Mouse (Mus musculus) thymus, adult 2 months (tissue): ENCODE results near the gene Atg7. TPM values are rescaled to one million over a fixed set of nuclear protein-coding genes. Genes with fewer than 3 reads are reported as not detected.
A peak's percentile ranks its signal among the peaks of the same experiment; 100 is the strongest.

Experiments used
- DNase-seq: peaks from one replicate; pipeline ENCODE4 v3.0.0; 2021
- H3K27ac ChIP-seq: fragments of 200-500 bp; 2 replicates; pipeline ENCODE4 v1.5.1; 2012; ENCODE audit warnings: low read length, control low read depth; ENCODE audit not compliant: control insufficient read depth, insufficient read depth
- H3K27me3 ChIP-seq: fragments of 200-500 bp; 2 replicates; pipeline ENCODE4 v1.6.1; 2012; ENCODE audit warnings: mild to moderate bottlenecking, low read length, moderate library complexity, mixed read lengths; ENCODE audit not compliant: control insufficient read depth, insufficient read depth
- H3K36me3 ChIP-seq: fragments of 200-500 bp; 2 replicates; pipeline ENCODE4 v1.6.1; 2012; ENCODE audit warnings: mild to moderate bottlenecking, low read length, moderate library complexity; ENCODE audit not compliant: control insufficient read depth, insufficient read depth
- H3K4me1 ChIP-seq: fragments of 200-500 bp; replicated peaks from 2 replicates; pipeline ENCODE4 v1.6.1; 2012; ENCODE audit warnings: low read length; ENCODE audit not compliant: control insufficient read depth, insufficient read depth
- H3K4me3 ChIP-seq: fragments of 200-500 bp; 2 replicates; pipeline ENCODE4 v1.5.1; 2012; ENCODE audit warnings: mild to moderate bottlenecking, low read length, control low read depth, moderate library complexity; ENCODE audit not compliant: control insufficient read depth, insufficient read depth
- CTCF ChIP-seq: fragments of 200-500 bp; IDR thresholded peaks from 2 replicates; pipeline ENCODE4 v1.5.1; 2012; ENCODE audit warnings: mild to moderate bottlenecking, control low read depth, low read length, moderate library complexity, borderline replicate concordance; ENCODE audit not compliant: control insufficient read depth, poor library complexity, insufficient read depth; ENCODE audit errors: extremely low read depth
- POLR2A ChIP-seq: fragments of 200-500 bp; IDR thresholded peaks from 2 replicates; pipeline ENCODE4 v1.6.1; 2012; ENCODE audit warnings: mild to moderate bottlenecking, low read length, control low read depth, moderate library complexity; ENCODE audit not compliant: control insufficient read depth, poor library complexity, insufficient read depth; ENCODE audit errors: extremely low read depth
- WGBS: fragments of 180-500 bp; shearing (Covaris S2); methylation state at CpG from one replicate; pipeline ENCODE4 v1.1.7; 2018; 5-methylcytosine and 5-hydroxymethylcytosine counted together
- polyA plus RNA-seq: library from polyadenylated mRNA; depleted of rRNA; stranded (reverse); fragments of >200 nt; gene quantifications from 2 replicates; pipeline ENCODE4 v1.2.3, GENCODE M21; 2012

Gene Atg7
- polyA plus RNA-seq, 1 experiment, result 18.2 TPM

DNA sequence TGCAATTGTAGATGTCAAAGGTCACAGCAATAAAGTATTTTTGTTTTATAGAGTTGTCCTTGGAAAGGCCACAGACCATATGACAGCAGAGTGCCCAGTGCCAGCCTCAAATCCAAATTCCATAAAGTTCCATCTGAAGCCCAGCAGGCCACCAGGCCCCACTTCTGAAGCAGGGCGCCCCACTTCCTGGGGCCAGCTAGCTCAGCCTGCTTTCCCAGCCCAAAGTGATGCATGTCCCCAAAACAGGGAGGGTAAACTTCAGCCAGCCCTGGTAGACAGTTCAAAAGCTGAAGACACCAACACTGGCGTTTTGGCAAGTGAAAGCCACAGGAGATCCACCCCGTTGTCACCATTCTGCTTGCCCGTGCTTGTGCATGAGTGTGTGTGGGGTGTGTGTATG is 169.9 kb downstream of the Atg7 start:
- H3K4me1 ChIP-seq, result peaks cover 6% of the 10 kb centered on the region; the same call in 1 of the 2 replicates
- H3K27ac ChIP-seq, result no peak overlapping the region
- H3K27me3 ChIP-seq, result no peaks in the 10 kb centered on the region
- H3K36me3 ChIP-seq, result no peaks in the 10 kb centered on the region
- 83% methylated on average over 4 of the region's 4 CpGs for WGBS
- H3K4me3 ChIP-seq, result no peak overlapping the region
- no peak for TF ChIP-seq CTCF
- TF ChIP-seq POLR2A, result no peak
- DNase-seq, result no peak

DNA sequence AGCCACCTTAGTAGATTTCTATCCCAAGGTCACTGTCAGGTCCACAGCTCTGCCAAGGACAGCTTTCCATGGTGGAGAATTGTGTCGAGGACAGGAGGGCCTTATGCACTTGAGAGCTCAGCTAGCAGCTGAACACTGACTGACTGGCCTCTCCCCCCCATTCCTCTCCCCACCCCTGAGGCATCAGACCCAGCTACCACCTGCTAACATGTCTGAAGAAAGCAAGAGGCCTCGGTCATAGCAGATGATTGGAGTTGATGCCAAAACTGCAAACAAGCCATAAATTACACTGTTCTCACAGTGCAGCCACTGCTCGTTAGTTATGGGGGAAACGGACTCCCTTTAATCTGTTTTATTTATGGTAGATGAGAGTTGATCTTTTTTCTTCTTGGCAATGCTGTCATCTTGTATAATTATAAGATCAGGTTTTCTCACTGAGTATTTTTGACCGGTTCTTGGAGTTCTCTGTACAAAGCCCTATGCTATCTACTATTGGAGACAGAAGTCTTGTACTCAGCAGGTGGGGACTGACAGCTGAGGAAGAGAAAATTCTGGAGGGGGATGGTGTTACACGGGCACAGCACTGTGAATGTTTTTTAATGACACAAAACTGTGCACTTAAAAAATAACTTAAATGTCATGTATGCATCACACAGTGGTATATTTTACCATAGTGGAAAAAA is 171.4 kb downstream of the Atg7 start:
- Histone ChIP-seq H3K4me3 (no peak overlapping the region), H3K27me3 (no peaks in the 10 kb centered on the region), H3K36me3 (no peaks in the 10 kb centered on the region), H3K4me1 (peaks cover 8% of the 10 kb centered on the region; the same call in 1 of the 2 replicates), H3K27ac (no peak overlapping the region)
- 94% methylated on average over 6 of the region's 6 CpGs for WGBS
- DNase-seq, result no peak
- TF ChIP-seq CTCF (no peak), POLR2A (no peak)

DNA sequence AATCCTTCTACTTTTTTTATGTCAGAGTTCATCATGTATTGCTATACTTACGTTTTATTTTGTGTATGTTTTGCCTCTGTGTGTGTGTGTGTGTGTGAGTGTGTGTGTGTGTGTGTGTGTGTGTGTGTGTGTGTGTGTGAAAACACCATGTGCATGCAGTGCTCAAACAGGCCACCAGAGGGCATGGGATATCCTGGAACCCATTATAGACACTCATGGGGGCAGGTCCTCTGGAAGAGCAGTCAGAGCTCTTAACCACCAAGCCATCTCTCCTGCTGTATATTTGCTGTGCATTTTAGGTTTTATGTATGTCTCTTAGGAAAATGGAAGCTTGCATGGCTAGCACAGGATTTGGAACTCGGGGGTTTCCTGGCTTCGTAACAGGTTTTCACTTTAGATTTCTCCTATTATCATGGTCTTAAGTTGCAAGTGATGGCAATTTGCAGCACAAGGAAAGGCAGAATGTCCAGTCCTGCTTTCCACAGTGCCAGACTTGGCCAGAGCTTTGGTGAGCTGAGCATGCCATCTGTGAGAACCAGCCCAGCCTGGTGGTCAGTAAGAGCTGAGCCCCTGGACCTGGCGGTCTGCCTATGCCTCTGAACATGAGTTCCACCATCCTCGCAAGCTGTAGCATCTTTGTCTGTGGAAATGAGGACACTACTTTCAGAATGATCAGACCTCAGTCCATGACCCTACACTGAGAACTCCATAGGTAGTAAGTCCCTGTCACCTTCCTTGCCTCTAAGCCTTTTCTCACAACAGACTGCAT is 172.2 kb downstream of the Atg7 start:
- H3K4me3 ChIP-seq, result no peak overlapping the region
- over 99% methylated on average over 5 of the region's 5 CpGs for WGBS
- TF ChIP-seq POLR2A, result no peak
- TF ChIP-seq CTCF, result no peak
- H3K27ac ChIP-seq, result no peak overlapping the region
- DNase-seq, result peak; percentile 34
- H3K4me1 ChIP-seq, result peaks cover 8% of the 10 kb centered on the region; the same call in 1 of the 2 replicates
- no peaks in the 10 kb centered on the region for H3K36me3 ChIP-seq
- H3K27me3 ChIP-seq, result no peaks in the 10 kb centered on the region

DNA sequence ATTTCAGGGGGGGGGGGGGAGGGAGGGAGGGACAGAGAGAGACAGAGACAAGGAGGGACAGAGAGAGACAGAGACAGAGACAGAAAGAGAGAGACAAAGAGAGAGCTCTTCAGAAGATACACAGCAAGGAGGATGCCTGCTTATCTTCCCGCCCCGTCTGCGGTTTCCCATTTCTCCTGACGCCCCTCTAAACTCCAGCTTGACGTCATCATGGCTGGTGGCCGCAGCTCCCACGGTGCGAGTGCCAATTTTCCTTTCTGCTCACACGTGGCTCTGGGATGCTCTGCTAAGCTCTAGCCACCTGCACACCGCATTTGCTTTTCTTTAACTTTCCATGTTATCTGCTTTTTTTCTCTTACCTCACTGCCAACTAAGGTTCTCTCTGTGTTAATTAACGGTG is 175.1 kb downstream of the Atg7 start:
- no peak for DNase-seq
- TF ChIP-seq CTCF (no peak), POLR2A (no peak)
- 43% methylated on average over 11 of the region's 11 CpGs for WGBS
- Histone ChIP-seq H3K4me1 (peaks cover 8% of the 10 kb centered on the region), H3K27me3 (no peaks in the 10 kb centered on the region), H3K27ac (no peak overlapping the region), H3K4me3 (no peak overlapping the region), H3K36me3 (no peaks in the 10 kb centered on the region)

DNA sequence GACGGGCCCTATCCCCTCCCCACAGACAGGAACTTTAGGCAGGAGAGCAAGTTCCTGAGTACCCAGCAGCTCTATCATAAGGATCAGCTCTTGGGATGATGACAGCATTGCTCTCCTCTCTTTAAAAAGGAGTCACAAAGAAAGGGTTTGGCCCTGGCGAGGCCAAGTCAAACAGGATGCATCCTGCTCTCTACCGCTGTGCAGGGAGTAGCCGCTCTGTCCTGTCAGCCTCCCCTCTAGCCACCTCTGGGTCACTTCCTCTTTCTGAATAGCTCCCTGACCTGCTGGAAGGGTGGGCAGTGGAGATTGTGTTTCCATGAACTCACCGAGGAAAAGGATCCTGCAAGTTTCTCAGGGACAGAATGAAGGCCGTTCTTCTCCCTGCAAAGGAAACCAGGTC is 175.6 kb downstream of the Atg7 start:
- Histone ChIP-seq H3K27ac (no peak overlapping the region), H3K4me3 (no peak overlapping the region), H3K4me1 (peaks cover 8% of the 10 kb centered on the region), H3K27me3 (no peaks in the 10 kb centered on the region), H3K36me3 (no peaks in the 10 kb centered on the region)
- DNase-seq, result no peak
- 48% methylated on average over 6 of the region's 6 CpGs for WGBS
- TF ChIP-seq POLR2A (no peak), CTCF (no peak)

DNA sequence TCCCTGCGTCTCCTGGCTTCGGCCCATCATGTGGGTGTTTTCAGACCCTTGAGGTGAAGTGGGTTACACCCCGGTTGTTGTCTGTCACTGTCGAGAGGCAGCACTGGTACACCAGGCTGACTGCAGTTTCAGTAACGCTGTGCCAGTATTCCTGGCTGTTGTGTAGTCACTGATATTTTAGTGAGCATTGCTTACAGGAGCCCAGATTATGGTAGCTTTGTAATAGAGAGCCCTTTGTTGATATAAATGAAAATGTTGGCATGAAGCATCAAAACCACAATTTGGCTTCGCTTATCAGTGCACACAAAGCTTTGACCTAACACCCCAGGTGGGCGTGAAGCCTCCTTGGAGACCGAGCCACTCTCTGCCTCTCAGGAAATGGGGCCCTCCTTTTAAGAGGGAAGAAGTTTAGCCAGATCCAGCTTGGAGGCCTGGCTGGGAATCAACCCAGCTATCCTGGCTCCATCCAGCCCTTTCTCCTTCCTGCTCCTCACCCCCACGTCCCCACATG is 177.1 kb downstream of the Atg7 start:
- H3K27me3 ChIP-seq, result no peaks in the 10 kb centered on the region
- peaks cover 8% of the 10 kb centered on the region for H3K4me1 ChIP-seq
- WGBS, result 44% methylated on average over 9 of the region's 9 CpGs
- no peak overlapping the region for H3K4me3 ChIP-seq
- no peaks in the 10 kb centered on the region for H3K36me3 ChIP-seq
- TF ChIP-seq CTCF, result no peak
- no peak for TF ChIP-seq POLR2A
- DNase-seq, result no peak
- H3K27ac ChIP-seq, result no peak overlapping the region
